Mouse (Mus musculus): Measurements from ENCODE around the gene Tmem176b.

- TF ChIP-seq ZC3H11A (IDR thresholded peaks at IDR 0.05; ENCODE audit: borderline replicate concordance, low read depth, low read length) (no peak), MAFK (IDR thresholded peaks at IDR 0.05; ENCODE audit: insufficient read depth, low read depth, low read length) (no peak), CHD2 (IDR thresholded peaks at IDR 0.05; ENCODE audit: low read depth, low read length) (no peak), ZNF384 (IDR thresholded peaks at IDR 0.05; ENCODE audit: low read depth, low read length) (no peak)
These were observed 6.1 kb downstream of the Tmem176b start for GRCm38 (mm10) chr6:48835241-48835640.
